Mouse (Mus musculus) embryo, embryonic 10 days (tissue): ENCODE results near the gene Cntnap4.
"Not testable (repeated sequence)": the region's sequence is repeated elsewhere in the genome, so short reads cannot be mapped to it uniquely, and the experiment has no call there.

Experiments
- DNase-seq: peaks from one replicate; pipeline ENCODE4 v3.0.0-alpha.2; 2015; ENCODE audit warnings: low spot score

The Cntnap4 gene

DNA sequence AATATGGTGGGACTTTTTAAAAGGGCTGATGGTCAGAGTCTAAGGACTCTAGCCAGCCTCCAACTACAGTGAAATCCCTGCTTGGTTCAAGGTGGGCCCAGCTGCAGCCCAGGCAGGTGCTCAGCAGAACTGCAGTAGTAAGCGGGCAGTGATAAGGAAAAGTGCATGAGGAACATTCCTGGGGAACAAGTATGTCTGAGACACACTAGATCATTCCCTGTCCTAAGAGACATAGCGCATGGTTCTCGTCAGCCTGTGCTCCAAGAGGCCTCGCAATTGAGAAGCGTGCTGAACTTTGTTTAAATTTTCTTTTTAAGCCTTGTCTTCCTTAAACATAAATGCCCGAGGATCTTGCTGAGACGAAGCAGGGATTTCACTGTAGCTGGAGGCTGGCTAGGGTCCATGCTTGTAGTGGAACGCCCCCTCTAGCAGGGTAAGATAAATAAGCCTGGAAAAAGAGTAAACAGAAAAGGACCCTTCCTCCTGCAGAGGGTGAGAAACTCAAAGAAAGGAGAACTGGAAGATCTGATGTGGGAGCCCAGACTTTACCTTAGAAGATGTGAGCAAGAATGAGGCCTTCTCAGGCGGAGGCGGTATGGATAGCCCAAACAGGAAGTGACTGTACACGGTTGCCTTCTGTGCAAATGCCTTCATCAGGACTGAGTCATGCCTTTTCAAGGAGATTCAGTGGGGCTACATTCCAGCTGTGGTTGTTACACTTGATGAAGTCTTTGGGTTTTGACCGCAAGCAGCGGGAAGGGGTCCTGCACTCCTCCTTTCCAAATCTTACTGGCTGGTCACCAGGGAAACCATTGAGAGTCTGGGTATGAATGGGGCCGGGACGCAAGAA, 161.0 kb downstream of the Cntnap4 start:
- DNase-seq: no peak

DNA sequence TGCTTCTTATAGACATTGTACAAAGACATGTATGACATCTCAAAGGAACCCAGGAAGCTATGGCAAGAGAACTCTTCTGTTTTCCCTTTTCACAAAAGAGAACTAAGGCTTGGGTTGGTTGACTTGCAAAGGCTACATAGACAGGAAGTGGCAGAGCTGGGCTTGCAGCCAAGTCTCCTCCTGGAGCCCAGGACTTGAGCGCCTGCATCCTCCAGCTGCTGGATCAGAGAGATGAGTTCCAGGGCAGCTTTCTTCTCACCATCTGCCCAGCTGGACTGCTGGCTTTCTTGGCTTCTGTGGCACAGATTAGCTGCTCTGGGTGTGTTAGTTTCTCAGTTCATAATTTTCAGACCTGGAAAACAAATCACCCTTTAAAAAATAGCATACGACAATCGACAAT, 165.7 kb downstream of the Cntnap4 start:
- no peak for DNase-seq

DNA sequence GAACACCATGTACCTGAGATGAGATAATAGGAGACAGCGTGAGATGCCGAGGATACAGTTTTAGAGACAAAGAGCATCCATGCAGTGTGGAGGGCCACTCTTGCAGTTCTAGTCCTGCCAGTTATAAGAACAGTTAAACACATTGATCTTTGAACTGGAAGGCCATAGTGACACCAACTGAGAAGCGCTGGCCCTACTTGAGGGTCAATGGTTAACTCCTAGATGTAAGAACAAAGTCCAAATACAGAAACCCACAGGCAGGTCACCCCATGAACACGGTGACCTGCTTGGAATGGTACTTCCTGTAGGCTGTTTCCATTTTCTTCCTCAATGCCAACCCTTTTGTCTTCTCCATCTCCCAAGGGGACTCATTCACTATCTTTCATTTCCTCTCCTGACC, 173.5 kb downstream of the Cntnap4 start:
- DNase-seq: no peak

DNA sequence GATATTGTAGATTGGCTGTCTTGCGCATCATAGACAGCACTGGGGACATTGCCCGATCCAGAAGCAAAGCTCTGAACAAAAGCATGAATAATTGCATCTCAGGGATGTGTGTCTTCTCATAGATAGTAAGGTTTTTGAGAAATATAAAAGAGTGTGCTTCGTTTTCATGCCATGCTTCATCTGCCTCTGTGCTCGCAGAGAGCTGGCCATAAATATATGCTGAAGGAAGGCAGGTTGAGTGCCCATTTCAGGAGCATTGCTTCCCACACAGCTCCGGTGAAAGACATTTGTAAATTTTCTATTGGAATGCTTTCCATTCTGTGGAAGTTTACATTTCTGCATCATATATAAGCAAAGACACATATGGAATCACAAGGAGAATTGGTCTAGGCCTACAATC, 177.5 kb downstream of the Cntnap4 start:
- no peak for DNase-seq

GRCm38 (mm10) chr8:112755171-112755570, 185.3 kb downstream of the Cntnap4 start:
- no peak for DNase-seq

- no peak for DNase-seq
Measured at GRCm38 (mm10) chr8:112803058-112803457, 233.2 kb downstream of the Cntnap4 start.

DNA sequence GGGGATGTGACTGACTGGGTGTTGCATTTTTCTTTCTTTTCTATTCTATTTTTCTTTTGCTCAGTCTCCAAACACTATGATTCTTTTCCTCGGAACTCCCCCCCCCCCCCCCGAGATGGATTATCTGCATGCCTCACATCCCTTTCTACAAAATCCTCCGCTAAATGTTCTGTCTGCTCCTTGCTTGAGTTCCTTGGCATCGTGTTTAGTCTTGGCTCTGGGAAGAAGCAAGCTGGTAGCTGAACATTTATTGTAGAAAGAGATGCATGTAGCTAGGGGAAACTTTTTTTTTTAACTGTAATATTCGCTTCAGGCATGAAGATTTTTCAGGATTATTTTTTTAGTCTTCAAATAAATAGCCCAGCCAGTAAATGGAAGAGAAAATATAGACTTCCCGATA, 239.5 kb downstream of the Cntnap4 start:
- DNase-seq: no peak

DNA sequence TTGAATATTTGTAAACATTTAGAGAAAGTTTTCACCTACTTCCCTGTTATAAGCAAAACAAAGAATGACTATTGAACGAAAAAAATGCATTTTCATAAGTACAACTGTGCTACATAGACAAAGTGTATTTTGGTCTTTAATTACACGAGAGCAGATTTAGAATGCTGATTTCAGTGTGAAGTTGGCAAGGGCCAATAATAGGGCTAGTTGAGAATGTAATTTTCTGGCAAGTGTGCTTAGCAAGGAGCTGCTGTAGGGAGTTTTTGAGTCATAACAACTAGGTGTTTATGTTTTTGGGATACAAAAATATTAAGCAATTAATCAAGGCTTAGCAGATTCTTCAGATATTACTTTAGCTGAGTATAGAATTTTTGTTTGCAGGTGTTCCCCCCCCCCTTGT, 271.2 kb downstream of the Cntnap4 start:
- DNase-seq: no peak

- DNase-seq: not testable (repeated sequence)
Measured at GRCm38 (mm10) chr8:112849541-112849940, 279.7 kb downstream of the Cntnap4 start.

DNA sequence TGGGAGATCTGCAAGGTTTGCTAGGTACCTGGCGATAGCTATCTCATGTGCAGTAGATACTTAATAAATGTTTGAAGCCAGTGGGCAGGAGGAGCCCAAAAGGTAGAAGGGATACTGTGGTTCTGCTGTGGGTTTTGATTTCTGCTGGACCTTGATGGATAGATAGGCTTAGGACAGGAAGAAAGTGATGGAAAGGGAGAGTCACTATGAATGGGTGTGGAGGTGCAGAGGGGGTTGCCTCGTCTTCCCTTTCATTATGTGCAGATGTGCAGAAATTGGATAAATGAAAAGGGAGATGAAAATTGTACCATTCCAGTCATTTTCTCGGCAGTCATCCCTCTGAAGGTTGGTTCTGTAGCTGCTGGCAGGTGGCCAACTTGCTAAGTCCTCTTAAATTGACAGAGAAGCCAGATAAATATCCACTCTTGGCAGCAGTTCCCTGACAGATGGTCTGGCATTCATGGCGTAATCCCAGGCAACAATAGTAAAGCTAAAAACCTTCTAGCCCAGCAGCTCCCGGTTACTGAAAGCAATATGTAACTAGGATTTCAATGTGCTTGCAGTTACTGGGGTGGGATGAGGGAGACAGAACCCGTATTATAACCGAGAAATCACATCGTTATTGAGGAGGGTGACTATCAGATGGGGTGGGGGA, 336.7 kb downstream of the Cntnap4 start:
- peak; percentile 15 for DNase-seq

- DNase-seq: peak; percentile 69
Measured at GRCm38 (mm10) chr8:112909527-112909926, 339.7 kb downstream of the Cntnap4 start.

DNA sequence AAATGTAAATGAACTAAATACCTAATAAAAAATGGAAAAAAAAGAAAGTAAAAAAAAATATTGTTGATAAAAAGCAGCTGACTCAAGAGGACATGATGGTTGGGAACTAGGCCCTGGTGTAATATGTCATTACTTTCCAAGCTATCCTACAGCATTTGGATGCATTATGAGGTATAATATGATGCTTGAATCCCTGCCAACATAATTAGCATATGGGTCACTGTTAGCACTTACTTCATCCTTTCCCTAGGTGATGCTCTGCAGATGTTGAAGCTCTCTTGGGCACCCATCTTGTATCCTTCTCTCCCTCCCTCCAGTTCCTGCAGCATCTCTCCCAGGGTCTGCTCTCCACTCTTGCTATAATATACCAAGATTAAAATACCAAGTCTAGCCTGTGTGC, 341.6 kb downstream of the Cntnap4 start:
- no peak for DNase-seq

GRCm38 (mm10) chr8:112922151-112922550, 352.3 kb downstream of the Cntnap4 start:
- DNase-seq: no peak

- DNase-seq: no peak
Measured at GRCm38 (mm10) chr8:112922789-112923188, 352.9 kb downstream of the Cntnap4 start.
